Mouse (Mus musculus) NIH3T3 (cell line): ENCODE measurements at regions not wholly inside any gene's neighbourhood (a gene's known extent, or its start where the extent isn't known, plus 50 kb on each side); places are given as distances from the start of the nearest gene placed in this dataset.
A peak's percentile ranks its signal among the peaks of the same experiment; 100 is the strongest.

Experiments used
- DNase-seq: peaks from one replicate; pipeline ENCODE4 v3.0.0-alpha.2; 2012; ENCODE audit warnings: low read depth

DNA sequence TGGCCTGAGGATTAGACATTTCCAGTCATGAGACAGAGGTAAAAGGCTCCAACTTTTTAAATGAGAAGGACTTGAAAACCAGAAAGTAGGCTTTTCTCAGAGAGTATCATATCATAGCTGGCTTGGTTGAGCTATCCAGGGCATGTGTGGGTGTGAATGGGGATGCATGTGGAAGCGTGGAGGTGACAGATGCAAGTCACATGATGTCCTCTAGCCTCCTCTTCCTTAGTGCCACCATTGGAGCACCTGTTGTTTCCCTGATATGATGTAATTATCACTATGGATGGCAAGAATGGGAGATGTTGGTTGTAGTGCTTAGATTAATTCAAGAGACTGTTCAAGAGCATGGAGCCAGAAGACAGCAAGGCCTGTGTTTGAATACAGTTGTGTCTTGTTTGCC is 510.0 kb downstream of the Ccdc171 start:
- no peak for DNase-seq

DNA sequence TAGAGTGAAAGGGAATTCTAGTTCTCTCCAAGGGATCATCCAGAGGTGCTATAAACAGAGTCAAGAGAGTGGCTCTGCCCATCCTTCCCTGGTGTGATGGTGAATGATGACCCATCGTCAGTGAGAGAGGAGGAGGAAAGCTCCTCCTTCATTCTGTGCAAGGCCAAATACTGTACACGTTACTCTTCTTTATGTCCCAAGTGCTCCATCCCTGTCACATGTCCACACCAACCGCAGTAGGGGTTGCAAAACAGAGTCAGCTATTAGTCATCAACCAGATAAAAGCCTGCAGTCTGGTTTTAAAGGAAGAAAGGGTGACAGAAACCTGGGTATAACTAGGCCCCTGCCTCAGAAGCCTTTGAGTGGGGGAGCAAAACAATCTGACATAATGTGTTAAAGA is 512.2 kb downstream of the Ccdc171 start:
- DNase-seq: peak; percentile 46

- DNase-seq: no peak
These were observed 524.9 kb downstream of the Ccdc171 start for GRCm38 (mm10) chr4:84050243-84050642.

GRCm38 (mm10) chr4:84056863-84057502 is 531.6 kb downstream of the Ccdc171 start:
- DNase-seq: peak; percentile 73

DNA sequence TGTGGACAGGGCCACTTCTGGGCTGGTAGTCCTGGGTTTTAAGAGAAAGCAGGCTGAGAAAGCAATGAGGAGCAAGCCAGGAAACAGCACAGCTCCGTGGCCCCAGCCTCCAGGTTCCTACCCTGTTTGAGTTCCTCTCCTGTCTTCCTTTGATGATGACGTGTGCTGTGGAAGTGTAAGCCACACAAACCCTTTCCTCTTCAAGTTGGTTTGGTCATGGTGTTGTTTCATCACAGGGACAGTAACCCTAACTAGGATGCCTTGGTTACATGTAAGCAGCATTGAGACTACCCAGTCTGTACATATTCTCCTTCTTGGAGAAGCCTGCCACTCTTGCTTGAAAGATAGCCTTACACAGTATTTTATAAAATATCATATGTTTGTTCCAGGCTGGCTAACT is 534.8 kb downstream of the Ccdc171 start:
- DNase-seq: no peak

- no peak for DNase-seq
These were observed 538.4 kb downstream of the Ccdc171 start for GRCm38 (mm10) chr4:84063755-84064154.

DNA sequence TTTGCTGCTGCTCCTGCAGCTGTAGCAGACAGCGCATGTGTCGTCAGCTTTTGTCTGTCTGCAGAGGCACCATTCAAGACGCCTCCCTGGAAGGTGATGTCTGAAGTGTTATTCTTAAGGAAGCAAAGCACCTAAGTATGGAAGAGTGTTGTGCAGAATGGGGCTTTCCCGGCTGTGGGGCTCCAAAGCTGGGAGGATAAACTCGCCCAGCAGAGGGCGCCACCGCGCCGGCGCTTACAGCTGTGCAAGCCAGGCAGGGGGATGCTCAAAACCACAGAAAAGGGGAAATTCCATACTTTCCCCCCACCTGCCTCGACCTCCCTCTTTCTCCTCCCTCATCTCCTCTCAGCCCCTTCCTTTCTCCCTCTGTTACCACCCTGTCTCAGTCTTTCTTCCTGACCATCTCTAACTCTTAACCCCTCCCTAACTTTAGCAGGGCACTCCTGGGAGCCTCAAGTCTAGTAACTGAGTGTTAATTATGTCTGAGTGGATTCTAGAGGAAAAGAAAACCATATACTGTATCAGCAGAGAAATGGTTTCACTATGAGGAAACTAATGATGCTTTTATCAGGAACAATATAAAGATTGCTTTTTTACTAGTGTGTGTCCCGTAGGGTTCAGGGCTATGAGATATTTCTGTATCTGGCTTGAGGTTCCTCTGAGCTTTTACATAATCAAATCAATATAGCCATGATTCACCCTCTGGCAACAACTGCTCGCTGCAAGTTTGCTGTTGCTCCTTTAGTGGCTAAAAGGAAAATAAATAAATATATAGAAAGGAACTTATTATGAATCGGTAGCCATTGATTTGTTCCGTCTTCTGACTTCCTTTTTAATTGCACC is 539.5 kb downstream of the Ccdc171 start:
- peak; percentile 94 for DNase-seq

DNA sequence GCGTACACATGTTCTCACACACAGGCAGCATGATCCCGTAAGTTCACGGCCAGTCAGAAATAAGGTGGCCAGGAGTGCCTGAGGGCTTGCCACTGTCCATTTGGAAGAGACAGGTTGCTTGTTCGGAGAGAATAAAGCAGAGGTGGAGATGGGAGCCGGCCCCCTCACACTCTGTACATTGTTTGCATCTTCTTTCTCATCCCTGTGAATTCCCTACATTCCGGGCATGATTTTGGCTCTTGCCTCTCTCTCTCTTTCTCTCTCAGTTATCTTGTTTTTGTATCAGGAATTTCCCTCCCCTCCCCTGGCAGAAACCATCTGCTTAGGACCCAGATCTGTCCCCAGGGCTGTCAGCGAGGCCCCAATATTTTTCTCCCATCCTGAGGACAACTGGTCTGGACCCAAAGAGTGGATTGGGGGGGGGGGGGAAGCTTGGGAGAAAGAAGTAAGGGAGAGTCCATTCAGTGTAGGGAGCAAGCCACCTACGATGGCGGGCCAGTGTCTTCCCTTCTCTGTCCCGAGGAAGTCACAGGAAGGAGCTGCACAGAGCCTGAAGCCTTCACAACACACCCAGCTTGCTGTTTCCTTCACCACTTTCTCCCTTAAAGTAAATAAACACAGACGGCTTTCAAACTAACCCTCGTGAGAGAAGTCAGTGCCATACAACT is 540.2 kb downstream of the Ccdc171 start:
- DNase-seq: no peak

DNA sequence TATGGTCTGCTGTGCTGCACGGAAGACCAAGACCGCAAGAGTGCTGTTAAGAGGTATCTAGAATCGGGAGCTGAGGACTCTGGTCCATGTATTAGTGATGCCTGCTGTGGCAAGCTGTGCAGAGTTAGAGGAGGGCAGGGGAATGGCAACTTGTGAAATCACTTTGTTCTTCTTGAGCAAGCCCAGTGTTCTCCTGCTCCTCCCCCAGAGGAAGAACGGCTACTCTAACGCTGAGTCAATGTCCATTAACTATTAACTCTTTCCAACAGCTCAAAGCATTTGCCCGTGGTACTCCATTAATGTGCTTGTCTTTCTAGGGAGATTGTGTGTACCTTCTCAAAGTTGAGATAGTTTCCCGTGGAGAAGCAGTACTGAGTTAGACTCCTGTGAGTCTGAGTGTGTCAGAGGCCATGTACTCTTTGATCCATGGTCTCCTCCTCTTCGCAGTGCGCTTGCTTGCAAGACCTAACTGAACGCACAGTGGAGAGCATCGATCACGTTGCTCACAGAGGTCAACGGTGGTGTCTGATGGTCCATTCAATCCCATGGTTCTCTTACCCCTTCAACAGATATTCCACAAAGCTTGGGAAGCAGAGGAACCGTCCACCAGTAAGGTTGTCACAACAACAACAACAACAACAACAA is 542.7 kb downstream of the Ccdc171 start:
- DNase-seq: peak; percentile 64

GRCm38 (mm10) chr4:84068947-84069663 is 543.8 kb downstream of the Ccdc171 start:
- no peak for DNase-seq

GRCm38 (mm10) chr4:84069681-84070080 is 544.3 kb downstream of the Ccdc171 start:
- DNase-seq: no peak

- DNase-seq: no peak
These were observed 544.7 kb downstream of the Ccdc171 start for GRCm38 (mm10) chr4:84070089-84070488.

GRCm38 (mm10) chr4:84072096-84072495 is 546.8 kb downstream of the Ccdc171 start:
- DNase-seq: no peak

GRCm38 (mm10) chr4:84076526-84076925 is 551.2 kb downstream of the Ccdc171 start:
- no peak for DNase-seq

DNA sequence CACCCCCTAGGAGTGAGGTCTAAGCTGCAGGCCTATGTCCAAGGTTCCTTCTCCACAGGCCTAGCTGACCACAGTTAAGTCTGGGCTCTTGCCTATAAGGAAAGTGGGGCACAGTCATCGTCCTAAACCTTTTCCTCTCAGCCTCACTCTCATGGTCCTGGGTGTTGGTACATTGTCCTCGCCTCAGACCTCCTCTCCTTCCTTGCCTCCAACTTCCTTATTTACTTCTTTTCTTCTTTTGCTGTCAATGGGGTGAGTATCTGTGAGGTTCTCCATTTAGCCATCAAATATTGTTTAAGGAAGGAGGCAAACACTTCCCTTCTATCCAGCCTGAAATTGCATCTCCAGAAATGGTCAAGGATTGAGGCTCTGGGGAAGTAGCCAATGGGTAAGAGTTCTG is 554.2 kb downstream of the Ccdc171 start:
- no peak for DNase-seq

DNA sequence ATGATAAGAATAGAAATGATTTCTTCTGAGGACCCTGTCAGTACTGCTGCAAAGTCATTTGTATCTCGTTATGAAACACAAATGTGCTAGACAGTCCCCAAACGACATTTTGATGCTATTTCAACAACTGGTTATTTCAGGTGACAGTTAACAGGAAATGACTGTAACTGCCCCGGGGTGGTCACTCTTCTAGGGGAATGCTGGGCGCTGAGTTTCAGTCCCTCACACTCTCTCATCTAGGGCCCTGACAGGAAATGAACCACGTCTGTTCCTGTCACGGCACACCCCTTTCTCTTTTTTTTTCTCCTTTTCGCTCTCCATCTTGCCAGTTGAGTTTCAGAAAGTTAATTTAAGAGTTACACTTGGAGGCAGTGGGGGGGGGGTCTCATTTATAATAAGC is 556.2 kb downstream of the Ccdc171 start:
- DNase-seq: no peak

DNA sequence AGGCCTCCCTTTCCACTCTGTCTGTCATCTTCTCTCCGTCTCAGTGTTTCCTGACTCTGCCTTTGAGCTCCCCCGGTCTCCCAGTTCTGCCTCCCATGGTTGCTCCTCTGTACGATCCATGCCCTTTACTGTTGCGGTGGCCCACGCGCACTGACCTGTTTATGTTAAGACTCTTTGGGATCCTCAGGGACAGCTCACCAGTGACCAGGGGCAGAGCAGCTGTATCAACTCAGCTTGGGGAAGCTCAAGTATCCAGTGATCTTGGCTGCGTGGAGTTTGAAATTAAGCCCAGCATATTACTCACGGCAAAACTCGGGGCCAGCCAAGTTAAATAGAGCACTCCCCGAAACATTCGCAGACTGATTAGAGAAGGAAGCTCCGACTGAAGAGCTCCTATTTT is 562.8 kb downstream of the Ccdc171 start:
- DNase-seq: peak; percentile 94

DNA sequence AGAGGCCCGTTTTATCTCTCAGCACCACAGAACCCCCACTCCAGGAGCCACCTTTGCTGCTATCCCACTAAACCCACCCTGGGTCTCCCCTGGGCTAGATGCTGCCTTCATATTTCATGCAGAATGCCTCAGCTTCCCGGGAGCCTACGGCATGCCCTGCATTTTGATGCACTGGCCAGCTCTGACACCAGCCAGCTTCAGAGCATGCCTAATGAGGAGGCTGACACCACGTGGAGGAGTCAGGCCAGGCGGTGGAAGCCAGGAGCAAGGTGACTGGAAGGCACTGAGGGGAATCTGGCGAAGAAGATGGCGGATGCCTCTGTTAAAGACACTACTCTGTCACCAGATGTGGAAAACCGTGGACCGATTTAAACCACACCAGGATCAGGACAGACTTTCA is 567.2 kb downstream of the Ccdc171 start:
- no peak for DNase-seq

GRCm38 (mm10) chr4:84095237-84095636 is 569.9 kb downstream of the Ccdc171 start:
- DNase-seq: no peak

- DNase-seq: peak; percentile 95
These were observed 570.7 kb downstream of the Ccdc171 start for GRCm38 (mm10) chr4:84096081-84096480.

- DNase-seq: no peak
These were observed 573.7 kb downstream of the Ccdc171 start for GRCm38 (mm10) chr4:84099071-84099470.

DNA sequence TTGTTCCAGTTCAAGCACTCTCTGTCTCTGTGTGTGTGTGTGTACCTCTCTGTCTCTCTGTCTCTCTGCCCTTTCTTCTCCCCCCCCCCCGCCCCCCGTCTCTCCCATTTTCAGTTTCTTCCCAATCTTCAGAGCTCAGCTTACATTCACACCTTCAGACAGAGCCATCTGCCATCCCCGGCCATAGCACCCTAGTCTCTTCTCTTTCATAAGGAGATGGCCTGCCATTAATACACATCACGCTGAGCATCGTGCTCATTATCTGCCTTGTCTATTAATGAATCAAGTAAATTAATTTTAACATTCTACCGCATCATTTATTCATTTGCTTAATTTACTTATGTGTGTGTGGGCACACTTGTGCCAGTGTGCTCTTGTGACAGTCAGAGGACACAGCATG is 573.2 kb downstream of the Bnc2 start:
- no peak for DNase-seq
